Mouse (Mus musculus) G1E (cell line): ENCODE results near the gene Mical3.

Experiments
- CTCF ChIP-seq: IDR thresholded peaks from 2 replicates; pipeline ENCODE4 v1.5.1; 2012; ENCODE audit warnings: low read depth, low read length, inconsistent platforms, mixed read lengths
- POLR2AphosphoS5 ChIP-seq: IDR thresholded peaks from 2 replicates; pipeline ENCODE4 v1.6.1; 2012; ENCODE audit warnings: low read depth, low read length, inconsistent platforms; ENCODE audit not compliant: insufficient replicate concordance

- TF ChIP-seq CTCF (no peak), POLR2AphosphoS5 (no peak)
These were observed 45.4 kb upstream of the Mical3 start for GRCm38 (mm10) chr6:121176011-121176730.
